Comparison of ENCODE assay signal across 24 mouse cellular contexts in genomic region chr3:107230527-107230926, GRCm38 (mm10). TPM values are rescaled to one million over a fixed set of nuclear protein-coding genes. Genes with fewer than 3 reads are reported as not detected.
A peak's percentile ranks its signal among the peaks of the same experiment; 100 is the strongest.
DNase-seq lines count a peak whose midpoint lies in the region; ATAC-seq and TF ChIP-seq lines count a peak whose summit lies in the region.
"Had no signal": no experiment of that assay in that cellular context is flagged by ENCODE, and none has a peak within 500 bp of the region (broad histone marks: within the 10 kb centered on the region; RNA-seq: fewer than 3 reads in every experiment).

Gene A630076J17Rik (plus strand): TSS chr3:107230614.

- ATAC-seq in heart, embryonic 16.5 days (replicated peaks; ENCODE audit: extremely low read depth, insufficient read depth, low FRiP score) = no peak
- no peak for ATAC-seq in liver, embryonic 12.5 days
- peak; percentile 81 for ATAC-seq in intestine, embryonic 15.5 days
- ATAC-seq in stomach, embryonic 15.5 days (ENCODE audit: insufficient read depth, low FRiP score, low read depth) = no peak
- ATAC-seq in midbrain, embryonic 13.5 days = no peak
- ATAC-seq: inflammation-experienced regulatory T-cells, adult 6 months had no signal

- H3K27ac ChIP-seq in heart, embryonic 16.5 days (ENCODE audit: low read length) = 0 out of 2 replicates have a peak within 1 kb of the TSS, but pooled peaks have one; percentile 5
- peak within 1 kb of the TSS; percentile 67 for H3K27ac ChIP-seq in liver, adult 2 months (replicated peaks; ENCODE audit: insufficient read depth, low read depth, low read length)
- H3K27ac ChIP-seq in liver, embryonic 12.5 days = no peak within 1 kb of the TSS
- H3K27ac ChIP-seq in intestine, embryonic 15.5 days = no peak within 1 kb of the TSS
- H3K27ac ChIP-seq in stomach, embryonic 15.5 days = 0 out of 2 replicates have a peak within 1 kb of the TSS, but pooled peaks have one; percentile 0
- H3K27ac ChIP-seq in midbrain, embryonic 13.5 days = no peak within 1 kb of the TSS
- H3K27ac ChIP-seq: forebrain, embryonic 10.5 days; hindbrain, embryonic 13.5 days; layer of hippocampus, adult 2 months; limb, embryonic 15.5 days; midbrain, embryonic 12.5 days had no signal

- no peak within 1 kb of the TSS for H3K9ac ChIP-seq in heart, embryonic 16.5 days (ENCODE audit: low read length)
- H3K9ac ChIP-seq in liver, adult 2 months (ENCODE audit: low read depth, low read length) = no peak within 1 kb of the TSS; the same call in 1 of the 2 replicates
- no peak within 1 kb of the TSS for H3K9ac ChIP-seq in liver, embryonic 12.5 days
- no peak within 1 kb of the TSS for H3K9ac ChIP-seq in intestine, embryonic 15.5 days
- no peak within 1 kb of the TSS for H3K9ac ChIP-seq in stomach, embryonic 15.5 days
- H3K9ac ChIP-seq in midbrain, embryonic 13.5 days (replicated peaks) = no peak within 1 kb of the TSS
- H3K9ac ChIP-seq: hindbrain, embryonic 13.5 days; limb, embryonic 15.5 days; midbrain, embryonic 12.5 days had no signal

- no peak within 1 kb of the TSS for H3K4me3 ChIP-seq in heart, embryonic 16.5 days (ENCODE audit: low read length)
- no peak within 1 kb of the TSS for H3K4me3 ChIP-seq in liver, adult 2 months (ENCODE audit: insufficient read depth, low read depth, low read length)
- no peak within 1 kb of the TSS for H3K4me3 ChIP-seq in liver, embryonic 12.5 days
- no peak within 1 kb of the TSS for H3K4me3 ChIP-seq in intestine, embryonic 15.5 days (replicated peaks)
- H3K4me3 ChIP-seq in stomach, embryonic 15.5 days (replicated peaks) = no peak within 1 kb of the TSS
- H3K4me3 ChIP-seq in midbrain, embryonic 13.5 days (replicated peaks) = no peak within 1 kb of the TSS
- H3K4me3 ChIP-seq: forebrain, embryonic 10.5 days; hindbrain, embryonic 13.5 days; layer of hippocampus, adult 2 months; limb, embryonic 15.5 days; midbrain, embryonic 12.5 days had no signal

- no peak for DNase-seq in heart, postnatal 4 days
- DNase-seq in liver, adult 2 months (ENCODE audit: extremely low read depth, low read depth, low spot score) = peak; percentile 79
- DNase-seq in cerebellum, adult 11 months = no peak
- DNase-seq: adrenal gland, postnatal 25 days; B cell, adult 2 months; cerebellum, adult 8-10 months; gastrocnemius, postnatal 10 days; heart, postnatal 10 days; layer of hippocampus, postnatal 36 days had no signal

- WGBS in heart, embryonic 16.5 days = 28% methylated on average over 1 of the region's 1 CpGs
- 4% methylated on average over 1 of the region's 1 CpGs for WGBS in liver, adult 2 months
- WGBS in liver, embryonic 12.5 days (ENCODE audit: insufficient replicate concordance) = 20% methylated on average over 1 of the region's 1 CpGs
- 19% methylated on average over 1 of the region's 1 CpGs for WGBS in intestine, embryonic 15.5 days
- WGBS in stomach, embryonic 15.5 days = 4% methylated on average over 1 of the region's 1 CpGs
- 64% methylated on average over 1 of the region's 1 CpGs for WGBS in midbrain, embryonic 13.5 days

- 0 out of 2 replicates have a peak, but pooled peaks cover 2% of the 10 kb centered on the region for H3K27me3 ChIP-seq in heart, embryonic 16.5 days (ENCODE audit: control insufficient read depth, insufficient read depth, low read length)
- no peaks in the 10 kb centered on the region for H3K27me3 ChIP-seq in liver, adult 2 months (ENCODE audit: control insufficient read depth, insufficient read depth, low read length)
- peaks cover 33% of the 10 kb centered on the region for H3K27me3 ChIP-seq in liver, embryonic 12.5 days (replicated peaks)
- no peaks in the 10 kb centered on the region for H3K27me3 ChIP-seq in intestine, embryonic 15.5 days (replicated peaks)
- no peaks in the 10 kb centered on the region for H3K27me3 ChIP-seq in stomach, embryonic 15.5 days (replicated peaks)
- no peaks in the 10 kb centered on the region for H3K27me3 ChIP-seq in midbrain, embryonic 13.5 days

- no peaks in the 10 kb centered on the region for H3K9me3 ChIP-seq in heart, embryonic 16.5 days (replicated peaks; ENCODE audit: control insufficient read depth, low read length)
- no peaks in the 10 kb centered on the region for H3K9me3 ChIP-seq in liver, embryonic 12.5 days (replicated peaks)
- no peaks in the 10 kb centered on the region for H3K9me3 ChIP-seq in intestine, embryonic 15.5 days
- H3K9me3 ChIP-seq in stomach, embryonic 15.5 days = no peaks in the 10 kb centered on the region
- H3K9me3 ChIP-seq in midbrain, embryonic 13.5 days = no peaks in the 10 kb centered on the region
- H3K9me3 ChIP-seq: forebrain, embryonic 10.5 days; hindbrain, embryonic 13.5 days; limb, embryonic 15.5 days; midbrain, embryonic 12.5 days had no signal

- H3K36me3 ChIP-seq in heart, embryonic 16.5 days (ENCODE audit: control insufficient read depth, insufficient read depth) = no peaks in the 10 kb centered on the region
- no peaks in the 10 kb centered on the region for H3K36me3 ChIP-seq in liver, adult 2 months (ENCODE audit: control insufficient read depth, insufficient read depth, low read length)
- H3K36me3 ChIP-seq in liver, embryonic 12.5 days = no peaks in the 10 kb centered on the region
- H3K36me3 ChIP-seq in intestine, embryonic 15.5 days = no peaks in the 10 kb centered on the region
- H3K36me3 ChIP-seq in stomach, embryonic 15.5 days = no peaks in the 10 kb centered on the region
- H3K36me3 ChIP-seq in midbrain, embryonic 13.5 days = no peaks in the 10 kb centered on the region
- H3K36me3 ChIP-seq: forebrain, embryonic 10.5 days; hindbrain, embryonic 13.5 days; limb, embryonic 15.5 days; midbrain, embryonic 12.5 days had no signal

- H3K79me2 ChIP-seq in liver, adult 2 months (ENCODE audit: control insufficient read depth, insufficient read depth, low read length) = no peaks in the 10 kb centered on the region

- TF ChIP-seq CTCF in liver, adult 2 months (IDR thresholded peaks at IDR 0.05; ENCODE audit: low read depth, low read length) = no peak

- peaks cover 4% of the 10 kb centered on the region; the same call in 1 of the 2 replicates for H3K4me1 ChIP-seq in heart, embryonic 16.5 days (ENCODE audit: control insufficient read depth, insufficient read depth, low read length)
- H3K4me1 ChIP-seq in liver, adult 2 months (ENCODE audit: control insufficient read depth, insufficient read depth, low read length) = peaks cover 28% of the 10 kb centered on the region
- peaks cover 4% of the 10 kb centered on the region; the same call in 1 of the 2 replicates for H3K4me1 ChIP-seq in liver, embryonic 12.5 days
- peaks cover 20% of the 10 kb centered on the region for H3K4me1 ChIP-seq in intestine, embryonic 15.5 days (replicated peaks)
- H3K4me1 ChIP-seq in stomach, embryonic 15.5 days = peaks cover 5% of the 10 kb centered on the region; the same call in 1 of the 2 replicates
- H3K4me1 ChIP-seq in midbrain, embryonic 13.5 days (replicated peaks) = peaks cover 4% of the 10 kb centered on the region; the same call in 1 of the 2 replicates
- H3K4me1 ChIP-seq: midbrain, embryonic 12.5 days had no signal

- no peak within 1 kb of the TSS for H3K4me2 ChIP-seq in heart, embryonic 16.5 days (ENCODE audit: low read depth, low read length)
- H3K4me2 ChIP-seq in liver, embryonic 12.5 days = no peak within 1 kb of the TSS
- peak within 1 kb of the TSS; percentile 28; the same call in 1 of the 2 replicates for H3K4me2 ChIP-seq in intestine, embryonic 15.5 days (replicated peaks)
- peak within 1 kb of the TSS; percentile 8; the same call in 1 of the 2 replicates for H3K4me2 ChIP-seq in stomach, embryonic 15.5 days
- H3K4me2 ChIP-seq in midbrain, embryonic 13.5 days (replicated peaks) = no peak within 1 kb of the TSS
- H3K4me2 ChIP-seq: hindbrain, embryonic 13.5 days; limb, embryonic 15.5 days; midbrain, embryonic 12.5 days had no signal

- TF ChIP-seq POLR2A in liver, adult 2 months (IDR thresholded peaks at IDR 0.05; ENCODE audit: extremely low read depth, insufficient read depth, low read length) = no peak

RNA-seq across cellular contexts. Expression of gene A630076J17Rik, which starts in this region (rescaled TPM):
- polyA plus RNA-seq in heart, embryonic 16.5 days (2015; fragmentation: Nextera tagmentation; extraction: Ambion mirVana) = 0.24 and 0.26 TPM in 2 replicates
- not detected for total RNA-seq in heart, postnatal 4 days (2021)
- total RNA-seq in liver, adult 2 months (2014; rRNA removed) = not detected in 2 replicates
- not detected in 2 replicates for polyA plus RNA-seq in liver, adult 2 months (2012; rRNA removed)
- polyA plus RNA-seq in liver, embryonic 12.5 days (2016; fragmentation: Nextera tagmentation; extraction: Ambion mirVana) = not detected in 2 replicates
- polyA plus RNA-seq in intestine, embryonic 15.5 days (2015; fragmentation: Nextera tagmentation; extraction: Ambion mirVana) = 0.13 TPM in 1 of 2 replicates, not detected in the other
- polyA plus RNA-seq in stomach, embryonic 15.5 days (2015; fragmentation: Nextera tagmentation; extraction: Ambion mirVana) = 0.64 and 2.1 TPM in 2 replicates
- not detected in 2 replicates for polyA plus RNA-seq in midbrain, embryonic 13.5 days (2015; fragmentation: Nextera tagmentation; extraction: Ambion mirVana)
- total RNA-seq: adrenal gland, postnatal 25 days; gastrocnemius, postnatal 10 days; heart, adult 18-20 months; heart, postnatal 10 days; layer of hippocampus, adult 2 months; layer of hippocampus, postnatal 36 days; left cerebral cortex, postnatal 14 days had no signal
- polyA plus RNA-seq: forebrain, embryonic 10.5 days; hindbrain, embryonic 13.5 days; limb, embryonic 15.5 days; midbrain, embryonic 12.5 days; neural tube, embryonic 14.5 days; spleen, adult 2 months had no signal

Comparison
In these comparisons a context has a peak if more than half of its experiments do, and no peak if none do; other contexts are left out.
1. Peak in DNase-seq and H3K27ac ChIP-seq in liver, adult 2 months; RNA of the gene not detected or under 1 TPM.
2. Peak in ATAC-seq and H3K4me2 ChIP-seq in intestine, embryonic 15.5 days; RNA of the gene not detected or under 1 TPM.
3. H3K27ac ChIP-seq: peak in heart, embryonic 16.5 days (single experiment) and stomach, embryonic 15.5 days (single experiment); none in liver, embryonic 12.5 days (single experiment), intestine, embryonic 15.5 days (single experiment) and midbrain, embryonic 13.5 days (single experiment).